Mouse (Mus musculus) CH12.LX (cell line): Measurements from ENCODE around the gene Eif1. TPM values are rescaled to one million over a fixed set of nuclear protein-coding genes. Genes with fewer than 3 reads are reported as not detected.

Experiments used
- DNase-seq: peaks from one replicate; pipeline ENCODE4 v3.0.0-alpha.2; 2013; ENCODE audit errors: extremely low read depth
- H3K27ac ChIP-seq: 2 replicates; pipeline ENCODE4 v1.5.1; 2012; ENCODE audit warnings: low read depth, mild to moderate bottlenecking, control low read depth, moderate library complexity; ENCODE audit not compliant: insufficient read depth
- H3K27me3 ChIP-seq: replicated peaks from 2 replicates; pipeline ENCODE3; 2012; ENCODE audit warnings: inconsistent platforms
- H3K36me3 ChIP-seq, 2 experiments: replicated peaks in 1 of 2; 2 replicates each; pipeline versions ENCODE3 to v1.6.1; 2012; ENCODE audit warnings: inconsistent platforms in 1 of 2, low read length in 1 of 2, mild to moderate bottlenecking in 1 of 2, mixed read lengths in 1 of 2, moderate library complexity in 1 of 2; ENCODE audit not compliant: control insufficient read depth in 1 of 2, insufficient read depth in 1 of 2
- H3K4me1 ChIP-seq, 2 experiments: 2 replicates each; pipeline ENCODE4 v1.6.1; 2012; ENCODE audit warnings: inconsistent platforms in 1 of 2, moderate library complexity in 1 of 2; ENCODE audit not compliant: insufficient read depth in 2 of 2, control insufficient read depth in 1 of 2
- H3K4me2 ChIP-seq: 2 replicates; pipeline ENCODE4 v1.6.1; 2012; ENCODE audit warnings: low read depth, mild to moderate bottlenecking, control low read depth; ENCODE audit not compliant: poor library complexity, insufficient read depth, severe bottlenecking
- H3K4me3 ChIP-seq, 3 experiments: fragments of 150-350 bp in 1 of 3; sonication (generic) in 1 of 3; replicated peaks in 1 of 3; 2 replicates each; pipeline versions ENCODE3 to v1.5.1; 2011 to 2012; ENCODE audit warnings: low read depth in 2 of 3, low read length in 2 of 3, mild to moderate bottlenecking in 2 of 3, moderate library complexity in 2 of 3, control low read depth in 1 of 3, improper control_type of control experiment in 1 of 3, inconsistent platforms in 1 of 3, mixed read lengths in 1 of 3; ENCODE audit not compliant: poor library complexity in 1 of 3
- H3K79me2 ChIP-seq: replicated peaks from 2 replicates; pipeline ENCODE4 v1.6.1; 2012; ENCODE audit warnings: mild to moderate bottlenecking, moderate library complexity; ENCODE audit not compliant: control insufficient read depth, poor library complexity, insufficient read depth, severe bottlenecking; ENCODE audit errors: extremely low read depth
- H3K9ac ChIP-seq: 2 replicates; pipeline ENCODE4 v1.6.1; 2012; ENCODE audit warnings: low read depth, mild to moderate bottlenecking, control low read depth, moderate library complexity; ENCODE audit not compliant: insufficient read depth
- H3K9me3 ChIP-seq: replicated peaks from 2 replicates; pipeline ENCODE3; 2012; ENCODE audit warnings: low read length, inconsistent platforms, mixed read lengths
- BHLHE40 ChIP-seq: IDR thresholded peaks from 2 replicates; pipeline ENCODE4 v1.6.1; 2011; ENCODE audit warnings: mild to moderate bottlenecking, low read depth, low read length, improper control_type of control experiment
- CHD2 ChIP-seq: IDR thresholded peaks from 2 replicates; pipeline ENCODE4 v1.6.1; 2011; ENCODE audit warnings: low read length, improper control_type of control experiment
- CTCF ChIP-seq, 2 experiments: IDR thresholded peaks in 1 of 2; conservative IDR thresholded peaks in 1 of 2; 2 replicates each; pipeline ENCODE4 v1.5.1; 2011 to 2012; ENCODE audit warnings: low read depth in 2 of 2, low read length in 2 of 2, improper control_type of control experiment in 1 of 2, inconsistent platforms in 1 of 2, mild to moderate bottlenecking in 1 of 2, moderate library complexity in 1 of 2
- ELF1 ChIP-seq: IDR thresholded peaks from 2 replicates; pipeline ENCODE4 v1.6.1; 2014; ENCODE audit warnings: low read depth, mild to moderate bottlenecking, inconsistent platforms, low read length, improper control_type of control experiment
- EP300 ChIP-seq: IDR thresholded peaks from 2 replicates; pipeline ENCODE4 v1.6.1; 2011; ENCODE audit warnings: low read length, improper control_type of control experiment
- ETS1 ChIP-seq: conservative IDR thresholded peaks from 2 replicates; pipeline ENCODE4 v1.6.1; 2012; ENCODE audit warnings: low read depth, mild to moderate bottlenecking, inconsistent platforms, low read length, improper control_type of control experiment, moderate library complexity
- HCFC1 ChIP-seq: IDR thresholded peaks from 2 replicates; pipeline ENCODE4 v1.6.1; 2012; ENCODE audit warnings: low read depth, mild to moderate bottlenecking, inconsistent platforms, low read length, improper control_type of control experiment
- IRF4 ChIP-seq: IDR thresholded peaks from 2 replicates; pipeline ENCODE4 v1.6.1; 2014; ENCODE audit warnings: low read depth, mild to moderate bottlenecking, inconsistent platforms, low read length, improper control_type of control experiment
- JUN ChIP-seq: IDR thresholded peaks from 2 replicates; pipeline ENCODE4 v1.6.1; 2011; ENCODE audit warnings: low read depth, mild to moderate bottlenecking, low read length, improper control_type of control experiment, moderate library complexity; ENCODE audit not compliant: insufficient read depth
- JUND ChIP-seq: conservative IDR thresholded peaks from 2 replicates; pipeline ENCODE4 v1.6.1; 2011; ENCODE audit warnings: low read depth, low read length, improper control_type of control experiment
- MAFK ChIP-seq: IDR thresholded peaks from 2 replicates; pipeline ENCODE4 v1.6.1; 2011; ENCODE audit warnings: low read length, improper control_type of control experiment; ENCODE audit not compliant: insufficient replicate concordance
- MAX ChIP-seq: IDR thresholded peaks from 2 replicates; pipeline ENCODE4 v1.6.1; 2011; ENCODE audit warnings: low read length, improper control_type of control experiment
- MEF2A ChIP-seq: IDR thresholded peaks from 2 replicates; pipeline ENCODE4 v1.6.1; 2014; ENCODE audit warnings: low read depth, mild to moderate bottlenecking, inconsistent platforms, low read length, improper control_type of control experiment, borderline replicate concordance
- MXI1 ChIP-seq: IDR thresholded peaks from 2 replicates; pipeline ENCODE4 v1.6.1; 2011; ENCODE audit warnings: mild to moderate bottlenecking, low read depth, low read length, improper control_type of control experiment
- POLR2A ChIP-seq: IDR thresholded peaks from 2 replicates; pipeline ENCODE4 v1.6.1; 2011; ENCODE audit warnings: low read depth, mild to moderate bottlenecking, improper control_type of control experiment, low read length
- POLR2AphosphoS2 ChIP-seq: IDR thresholded peaks from 2 replicates; pipeline ENCODE4 v1.6.1; 2011; ENCODE audit warnings: low read depth, low read length, improper control_type of control experiment
- RAD21 ChIP-seq: IDR thresholded peaks from 2 replicates; pipeline ENCODE4 v1.6.1; 2011; ENCODE audit warnings: low read depth, mild to moderate bottlenecking, low read length, improper control_type of control experiment, moderate library complexity
- RCOR1 ChIP-seq: conservative IDR thresholded peaks from 2 replicates; pipeline ENCODE4 v1.6.1; 2012; ENCODE audit warnings: low read depth, mild to moderate bottlenecking, inconsistent platforms, low read length, improper control_type of control experiment
- TCF12 ChIP-seq: IDR thresholded peaks from 2 replicates; pipeline ENCODE4 v1.6.1; 2014; ENCODE audit warnings: low read depth, mild to moderate bottlenecking, inconsistent platforms, low read length, improper control_type of control experiment
- USF1 ChIP-seq: IDR thresholded peaks from 2 replicates; pipeline ENCODE4 v1.6.1; 2014; ENCODE audit warnings: low read depth, mild to moderate bottlenecking, inconsistent platforms, low read length, improper control_type of control experiment
- ZMIZ1 ChIP-seq: IDR thresholded peaks from 2 replicates; pipeline ENCODE4 v1.6.1; 2012; ENCODE audit warnings: low read depth, mild to moderate bottlenecking, inconsistent platforms, low read length, improper control_type of control experiment
- ZNF384 ChIP-seq: IDR thresholded peaks from 2 replicates; pipeline ENCODE4 v1.6.1; 2012; ENCODE audit warnings: low read depth, low read length, improper control_type of control experiment, inconsistent platforms
- dilution Hi-C: fragments of 300-500 bp; cut with MboI; formaldehyde crosslinking; loops from 2 replicates; pipeline ENCODE4 v1.14.3; 2020; ENCODE audit warnings: low sequenced_read_pairs; ENCODE audit not compliant: extremely low pct_unique_long_range_greater_than_20kb, extremely low pct_ligation_motif_present
- in situ Hi-C: fragments of 300-500 bp; cut with MboI; formaldehyde crosslinking; loops from 3 replicates; pipeline ENCODE4 v1.14.3; 2019; ENCODE audit warnings: low sequenced_read_pairs, low pct_ligation_motif_present, low pct_unique_long_range_greater_than_20kb, mixed read lengths
- polyA plus RNA-seq: library from polyadenylated mRNA; unstranded; fragments of >175 nt; gene quantifications from 2 replicates; pipeline ENCODE4 v1.2.1, GENCODE M21; 2012; ENCODE audit warnings: low read depth; ENCODE audit not compliant: insufficient read length
- total RNA-seq, 2 experiments: library from RNA; depleted of rRNA; stranded (reverse); fragments of 300-350 nt in 1 of 2; fragments of >200 nt in 1 of 2; gene quantifications; 2 replicates each; pipeline ENCODE4 v1.2.3; 2012 to 2014

The Eif1 gene
- total and polyA plus RNA-seq, 3 experiments, result 249 to 989 (median 406) TPM

GRCm38 (mm10) chr11:100271878-100272277 is 47.8 kb upstream of the Eif1 start:
- Histone ChIP-seq H3K9me3 (no peaks in the 10 kb centered on the region), H3K36me3 (no peaks in the 10 kb centered on the region), H3K4me3 (no peak overlapping the region), H3K4me1 (no peaks in the 10 kb centered on the region), H3K4me2 (no peak overlapping the region), H3K9ac (no peak overlapping the region), H3K79me2 (no peaks in the 10 kb centered on the region), H3K27me3 (peaks cover 89% of the 10 kb centered on the region), H3K27ac (no peak overlapping the region)
- no peak for DNase-seq
- TF ChIP-seq MAFK (peak; percentile 71; the same call in 1 of the 2 replicates), ELF1 (no peak)
- dilution Hi-C loops, result no loop called here
- in situ Hi-C loops, result no loop called here

- in situ Hi-C loops (loop anchor here (25.0 kb wide), 2 partner anchors 537 to 887 kb away; partner anchors contain the start of genes Gm14180 and Krt10), dilution Hi-C loops (no loop called here)
- Histone ChIP-seq H3K9ac (no peak overlapping the region), H3K4me3 (no peak overlapping the region), H3K4me1 (no peaks in the 10 kb centered on the region), H3K9me3 (no peaks in the 10 kb centered on the region), H3K27ac (no peak overlapping the region), H3K4me2 (no peak overlapping the region), H3K27me3 (peaks cover 88% of the 10 kb centered on the region), H3K36me3 (no peaks in the 10 kb centered on the region), H3K79me2 (no peaks in the 10 kb centered on the region)
- TF ChIP-seq RAD21 (no peak), ZNF384 (no peak)
- DNase-seq, result no peak
Measured at GRCm38 (mm10) chr11:100274719-100275118, 45.0 kb upstream of the Eif1 start.

- Histone ChIP-seq H3K36me3 (no peaks in the 10 kb centered on the region), H3K79me2 (no peaks in the 10 kb centered on the region), H3K9ac (no peak overlapping the region), H3K4me3 (no peak overlapping the region), H3K4me1 (no peaks in the 10 kb centered on the region), H3K27ac (no peak overlapping the region), H3K4me2 (no peak overlapping the region), H3K9me3 (no peaks in the 10 kb centered on the region), H3K27me3 (peaks cover 88% of the 10 kb centered on the region)
- in situ Hi-C loops (loop anchor here (25.0 kb wide), 2 partner anchors 538 to 888 kb away; partner anchors contain the start of genes Gm14180 and Krt10), dilution Hi-C loops (no loop called here)
- DNase-seq, result no peak
- TF ChIP-seq BHLHE40 (no peak), USF1 (no peak), POLR2A (no peak), CHD2 (no peak), MAX (no peak), CTCF (conservative IDR thresholded peaks at IDR 0.05 in 1 of 2, IDR thresholded peaks at IDR 0.05 in 1 of 2; ENCODE audit: low read depth in 2 of 2, low read length in 2 of 2) (no peak), MEF2A (no peak), RCOR1 (no peak), POLR2AphosphoS2 (no peak), HCFC1 (no peak), JUND (no peak), TCF12 (no peak), ETS1 (no peak), JUN (no peak), ZMIZ1 (no peak), IRF4 (no peak), EP300 (no peak), MXI1 (no peak)
Measured at GRCm38 (mm10) chr11:100275466-100275865, 44.2 kb upstream of the Eif1 start.
